Mouse (Mus musculus) CD8-positive naive resting alpha-beta T cell, adult 2 months (primary cell): Measurements from ENCODE around the gene Wscd2.

Experiments
- DNase-seq, 2 experiments: peaks; one replicate each; pipeline ENCODE4 v3.0.0; 2022; ENCODE audit warnings: low read depth in 2 of 2, low spot score in 2 of 2

Wscd2 gene

DNA sequence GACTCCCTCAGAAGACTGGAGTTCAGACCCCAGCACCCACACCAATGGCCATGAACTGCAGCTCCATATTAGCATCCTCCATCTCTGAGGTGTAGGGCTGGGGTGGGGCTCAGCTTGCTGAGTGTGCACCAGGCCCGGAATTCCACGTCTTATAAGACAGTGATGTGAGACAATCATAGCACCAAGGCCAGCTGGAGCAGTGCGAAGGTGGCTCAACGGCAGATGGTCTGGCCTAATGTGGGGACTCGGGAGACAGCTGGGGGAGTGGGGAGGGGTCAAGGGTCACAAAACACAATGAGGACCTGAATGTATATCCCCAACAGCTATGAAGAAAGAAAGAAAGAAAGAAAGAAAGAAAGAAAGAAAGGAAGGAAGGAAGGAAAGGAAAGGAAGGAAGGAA lies 9.7 kb upstream of the Wscd2 start:
- DNase-seq: no peak

DNA sequence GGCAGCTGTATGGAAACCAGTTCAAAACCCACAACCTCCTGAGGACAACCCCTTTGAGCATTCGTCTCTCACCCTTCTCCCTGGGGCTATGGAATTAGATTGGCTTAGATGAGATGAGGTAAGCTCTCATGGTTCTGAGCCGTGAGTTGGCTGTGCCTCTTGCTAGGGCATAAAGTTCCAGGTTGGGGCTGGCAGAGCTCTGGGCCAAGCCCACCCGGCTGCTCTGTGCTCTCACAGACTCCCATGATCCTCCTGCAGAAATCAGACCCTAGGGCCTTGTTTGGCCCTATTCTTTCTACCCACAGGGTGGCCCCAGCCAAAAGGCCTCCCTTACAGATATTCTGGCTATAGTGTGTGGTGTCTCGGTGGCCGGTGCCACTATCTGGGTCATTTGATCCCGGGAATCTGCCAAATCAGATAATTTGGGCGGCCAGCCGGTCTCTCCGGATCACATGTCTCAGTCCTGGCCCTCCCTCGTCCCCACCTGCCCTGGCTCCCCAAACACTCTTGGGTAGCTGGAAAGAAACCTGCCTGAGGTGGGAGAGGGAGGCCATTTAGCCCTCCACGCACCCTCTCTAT lies 4.5 kb upstream of the Wscd2 start:
- DNase-seq: no peak

DNA sequence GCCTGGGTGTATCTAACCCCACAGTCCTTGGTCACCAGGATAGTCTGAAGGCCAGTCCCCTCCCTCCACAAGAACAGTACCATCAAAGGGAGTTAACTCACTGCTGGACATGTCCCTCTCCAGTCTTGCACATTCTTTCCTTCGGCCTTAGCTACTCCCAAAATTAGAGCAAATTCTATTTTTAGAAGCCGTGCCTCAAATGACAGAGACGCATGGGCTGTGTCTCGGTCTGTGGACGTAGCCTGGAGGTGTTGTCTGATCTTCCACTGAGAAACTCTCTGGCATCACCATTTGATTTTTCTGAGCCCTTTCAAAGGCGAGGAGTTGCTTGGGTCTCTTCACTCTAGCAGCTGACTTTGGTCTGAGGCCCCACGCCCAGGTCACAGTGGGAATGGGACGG lies 2.3 kb upstream of the Wscd2 start:
- DNase-seq: no peak

DNA sequence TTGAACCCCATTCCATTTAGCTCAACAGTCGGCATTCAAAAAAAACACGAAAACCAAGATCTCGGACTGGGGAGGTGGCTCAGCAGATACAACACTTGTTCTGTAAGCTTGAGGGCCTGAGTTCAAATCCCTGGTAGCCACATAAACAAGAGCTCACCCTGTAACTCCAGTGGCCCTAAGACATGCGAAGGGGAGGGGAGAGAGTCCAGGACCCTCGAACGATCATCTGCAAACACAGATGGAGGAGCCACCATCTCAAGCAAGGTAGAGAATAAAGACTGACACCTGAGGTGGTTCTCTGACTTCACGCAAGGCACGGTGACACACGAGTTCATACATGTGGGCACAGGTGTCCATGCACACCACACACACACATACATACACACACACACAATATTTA lies 516 bp upstream of the Wscd2 start:
- no peak for DNase-seq

DNA sequence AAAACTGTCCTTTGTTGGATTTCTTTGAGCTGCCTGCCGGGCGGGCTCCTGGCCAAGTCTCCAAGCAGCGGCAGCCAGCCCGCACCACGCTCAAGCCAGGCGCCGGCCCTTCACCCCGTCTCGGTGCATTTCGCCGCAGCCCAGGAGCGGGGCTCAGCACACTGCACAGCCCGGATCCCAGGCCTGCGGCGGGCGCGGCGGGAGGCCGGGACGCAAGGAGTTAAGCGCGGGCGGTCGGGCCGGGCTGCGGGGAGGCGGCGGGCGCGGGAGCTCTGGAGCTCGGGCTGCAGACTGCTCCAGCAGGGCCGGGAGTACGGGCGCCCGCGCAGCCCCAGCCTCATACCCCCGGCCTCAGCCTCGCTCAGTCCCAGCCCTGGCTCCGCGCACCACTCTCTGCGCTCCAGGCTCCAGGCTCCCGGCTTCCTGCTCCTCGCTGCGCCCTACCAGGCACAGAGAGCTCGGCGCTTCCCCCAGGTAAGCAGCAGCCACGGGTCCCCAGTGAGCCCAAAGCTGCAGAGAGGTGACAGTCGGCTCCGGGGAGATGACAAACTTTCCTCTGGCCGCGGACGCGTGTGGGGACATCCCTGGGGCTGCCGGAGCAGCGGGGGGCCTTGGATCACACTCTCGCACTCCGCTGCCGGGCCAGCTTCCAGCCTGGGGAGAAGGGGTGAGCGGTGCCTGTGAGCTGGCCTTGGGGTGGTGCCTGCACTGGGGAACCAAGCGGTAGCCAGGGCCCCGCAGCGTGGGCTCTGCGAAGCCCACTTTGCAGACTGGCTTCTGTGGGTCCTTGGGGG lies 531 bp downstream of the Wscd2 start:
- no peak for DNase-seq

DNA sequence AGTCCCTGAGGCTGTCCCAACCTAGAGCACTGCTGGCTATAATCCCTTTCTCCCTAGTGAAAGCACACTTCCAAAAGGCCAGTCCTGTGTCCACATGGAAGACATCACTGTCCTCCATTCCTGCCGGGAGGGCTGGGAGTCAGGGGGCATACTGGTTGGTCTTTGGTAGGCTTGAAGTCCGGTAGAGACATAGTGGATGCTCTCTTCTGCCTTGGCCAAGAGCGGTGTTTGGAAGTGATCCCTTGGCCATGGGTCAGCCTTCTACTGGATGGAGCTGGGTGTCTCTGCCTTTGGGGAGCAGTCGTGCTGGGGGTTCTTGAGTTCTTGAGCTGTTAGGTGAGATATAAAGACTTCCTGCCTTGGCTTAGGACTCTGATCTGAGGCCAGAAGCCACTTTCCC lies 1.4 kb downstream of the Wscd2 start:
- DNase-seq: no peak

DNA sequence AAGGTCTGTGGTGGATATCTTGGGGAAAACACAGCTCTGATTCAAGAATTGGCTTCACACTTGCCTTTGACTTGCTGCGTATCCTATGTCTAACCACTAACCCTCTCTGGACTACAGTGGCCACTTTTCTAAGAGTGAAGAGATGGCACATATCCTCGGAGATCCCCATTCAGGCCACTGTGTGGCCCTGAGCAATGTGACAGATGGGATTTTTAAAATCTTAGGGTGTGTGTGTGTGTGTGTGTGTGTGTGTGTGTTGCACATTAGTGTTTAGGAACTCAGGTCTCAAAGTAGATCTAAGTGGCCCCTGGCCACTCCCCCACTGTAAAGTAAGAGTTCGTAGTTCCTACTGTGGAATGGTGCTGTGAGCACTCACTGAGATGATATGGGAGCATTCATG lies 1.9 kb downstream of the Wscd2 start:
- no peak for DNase-seq

DNA sequence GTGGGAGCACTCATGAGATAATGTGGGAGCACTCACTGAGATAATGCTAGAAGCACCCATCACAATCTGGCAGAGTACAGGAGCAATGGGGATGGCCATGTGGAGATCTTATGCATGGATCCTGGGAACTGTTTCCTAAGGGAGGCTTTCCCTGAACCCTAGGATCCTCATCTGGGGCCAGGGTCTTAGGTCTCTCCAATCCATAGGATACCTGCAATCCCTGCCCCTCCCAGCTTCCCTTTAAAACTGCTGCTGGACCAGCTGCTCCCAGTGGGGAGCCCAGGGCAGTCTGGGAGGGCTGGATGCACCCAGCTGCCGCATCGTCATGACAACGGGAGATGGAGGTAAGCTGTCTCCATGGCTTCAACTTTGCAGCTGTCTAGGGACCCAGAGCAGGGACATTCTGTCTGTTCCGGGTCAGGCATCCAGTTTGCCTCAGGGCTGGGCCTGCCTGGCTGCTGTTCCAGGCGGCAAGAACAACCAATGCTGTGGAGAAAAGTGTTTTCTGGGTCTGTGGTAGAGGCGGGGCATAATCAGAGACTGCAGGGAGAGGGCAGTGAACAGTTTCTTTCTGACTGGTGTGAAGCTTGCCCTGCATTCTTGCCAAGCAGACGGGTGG lies 2.4 kb downstream of the Wscd2 start:
- DNase-seq: no peak

DNA sequence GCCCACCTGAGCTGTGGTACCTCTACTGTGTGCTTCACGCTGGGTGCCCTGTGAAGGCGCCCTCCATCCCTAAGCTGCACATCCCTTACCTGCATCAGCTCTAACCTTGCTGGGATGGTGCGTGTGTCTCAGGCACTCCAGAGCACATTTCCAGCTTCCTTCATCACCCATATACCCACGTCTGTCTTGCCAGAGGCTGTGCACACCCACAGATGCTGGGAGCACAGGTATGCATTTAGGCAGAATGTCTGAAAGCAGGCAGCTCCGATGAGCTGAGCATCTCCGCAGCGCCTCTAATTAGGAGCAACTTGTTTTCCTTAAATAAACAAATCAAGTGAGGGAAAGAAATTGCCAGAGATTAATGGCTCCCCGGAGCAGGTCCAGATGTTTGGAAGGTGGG lies 3.9 kb downstream of the Wscd2 start:
- no peak for DNase-seq

DNA sequence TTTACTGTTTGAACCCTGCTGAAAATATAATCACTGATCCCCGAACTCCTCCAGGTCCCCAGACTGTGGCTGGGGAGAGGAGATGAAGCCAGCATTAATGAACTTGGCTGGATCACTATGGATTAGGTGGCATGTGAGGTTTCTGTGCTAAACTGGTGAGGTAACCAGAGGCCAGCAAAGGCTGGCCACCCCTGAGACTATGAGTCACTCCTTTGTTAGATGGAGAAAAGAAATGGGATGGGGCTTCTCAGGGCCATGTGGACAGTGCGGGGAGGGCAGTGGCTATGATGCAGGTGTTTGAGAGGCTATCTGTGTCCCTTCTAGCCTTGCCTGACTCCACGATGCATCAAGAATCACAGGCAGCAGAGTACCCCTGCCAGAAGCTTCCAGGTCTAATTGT lies 6.8 kb downstream of the Wscd2 start:
- no peak for DNase-seq

DNA sequence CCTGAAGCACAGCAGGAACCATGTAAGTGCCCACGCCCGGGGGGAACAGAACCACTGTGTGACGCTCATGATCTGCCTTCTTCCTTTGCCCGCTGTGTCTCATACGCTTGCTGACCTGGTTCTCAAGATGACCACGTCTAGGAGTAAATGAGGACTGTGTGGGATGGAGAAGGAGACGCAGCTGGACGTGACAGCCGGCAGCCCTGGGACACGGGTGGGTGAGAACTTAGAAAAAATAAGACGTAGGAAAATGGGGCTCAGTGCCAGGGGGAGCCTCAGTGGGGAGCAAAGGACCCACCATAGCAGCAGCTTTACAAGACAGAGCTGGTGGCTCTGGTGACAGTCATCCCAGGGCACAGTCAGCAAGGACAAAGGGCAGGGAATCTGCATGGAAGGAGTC lies 9.3 kb downstream of the Wscd2 start:
- DNase-seq: no peak

DNA sequence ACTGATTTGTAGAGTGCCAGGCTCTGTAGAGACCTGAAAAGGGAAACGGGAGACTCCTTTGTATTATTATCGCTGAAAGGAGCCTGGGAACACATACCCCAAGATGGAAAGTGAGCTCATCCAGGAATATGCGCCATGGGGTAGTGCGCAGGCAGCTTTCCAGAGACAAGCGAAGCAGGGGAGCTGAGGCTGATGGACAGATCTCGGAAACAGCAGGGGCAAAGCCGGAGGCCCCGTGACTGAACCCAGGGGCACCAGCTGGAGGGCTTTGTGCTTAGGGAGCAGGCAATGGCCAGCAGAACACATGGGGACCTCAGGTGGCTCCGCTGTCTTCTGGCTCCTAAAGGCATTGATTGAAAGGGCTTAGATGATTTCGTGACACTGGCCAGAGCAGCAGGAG lies 13.1 kb downstream of the Wscd2 start:
- no peak for DNase-seq

DNA sequence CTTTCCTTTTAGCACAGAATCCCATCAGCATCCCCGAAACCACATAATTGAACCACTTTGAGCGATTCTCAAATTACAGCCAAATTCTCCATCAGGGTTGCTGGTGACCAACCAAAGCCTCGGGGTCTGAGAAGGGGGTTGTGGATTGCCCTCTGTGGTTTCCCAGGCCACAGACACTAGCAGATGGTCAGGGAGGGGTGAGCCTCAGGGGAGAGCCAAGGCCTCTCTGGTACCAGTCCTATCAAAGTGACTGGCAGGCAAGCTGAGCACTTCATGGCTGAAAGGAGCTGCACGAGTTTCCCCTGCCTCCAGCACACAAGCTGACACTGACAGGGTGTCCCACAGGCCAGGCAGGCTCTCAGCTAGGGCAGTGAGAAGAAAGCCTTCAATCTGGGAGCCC lies 14.5 kb downstream of the Wscd2 start:
- no peak for DNase-seq

DNA sequence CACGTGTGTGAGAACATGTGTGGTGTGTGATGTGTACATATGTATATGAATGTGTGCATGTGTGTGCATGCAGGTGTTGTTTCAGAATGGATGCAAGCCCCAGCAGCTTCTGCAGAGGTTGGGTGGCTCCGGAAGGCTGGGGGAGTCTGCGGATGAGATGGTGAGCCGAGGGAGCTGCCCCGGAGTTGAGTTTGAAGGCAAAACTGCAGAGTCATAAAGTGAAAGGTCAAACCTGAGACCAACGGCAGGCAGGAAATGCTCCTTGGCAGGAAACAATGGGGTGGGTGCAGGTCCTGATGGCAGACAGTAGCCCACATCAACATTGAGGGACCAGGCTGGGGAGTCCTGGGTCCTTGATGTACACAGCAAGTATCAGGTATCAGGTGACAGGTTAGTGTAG lies 15.9 kb downstream of the Wscd2 start:
- no peak for DNase-seq

DNA sequence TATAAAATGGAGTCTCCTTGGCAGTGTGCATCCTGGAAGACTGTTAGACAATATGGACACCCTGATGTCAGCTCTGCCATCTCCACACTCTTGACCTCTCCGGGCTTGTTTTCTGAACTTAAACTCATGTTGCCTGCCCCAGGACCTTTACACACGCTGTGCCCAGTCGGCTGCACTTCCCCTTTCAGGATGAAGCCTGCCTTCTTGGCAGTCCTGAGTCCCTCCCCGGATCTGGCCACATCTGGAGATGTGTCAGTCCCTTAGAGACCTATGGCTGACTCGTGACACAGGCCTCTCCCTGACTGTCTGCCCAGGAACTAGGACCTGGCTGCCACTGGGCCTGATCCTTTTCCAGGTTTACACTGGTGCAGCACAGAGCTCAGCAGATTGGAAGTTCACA lies 16.6 kb downstream of the Wscd2 start:
- DNase-seq: no peak

DNA sequence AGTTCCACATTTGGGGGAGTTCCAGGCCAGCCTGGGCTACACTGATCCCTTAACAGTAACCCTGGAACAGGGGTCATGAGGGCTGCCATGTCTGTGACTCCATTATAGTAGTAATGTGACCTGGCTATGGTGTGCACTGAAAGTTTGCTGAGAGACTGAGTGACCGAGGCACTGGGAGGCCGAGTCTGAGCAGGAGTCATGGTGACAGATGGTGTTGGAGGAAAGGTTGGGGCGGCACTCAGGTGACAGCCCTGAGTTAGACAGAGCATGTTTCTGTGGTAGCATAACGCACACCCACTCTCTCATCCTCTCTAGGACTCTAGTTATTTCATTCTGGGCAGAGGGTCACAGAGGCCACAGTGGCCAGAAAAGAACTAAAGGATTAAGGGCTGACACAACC lies 19.0 kb downstream of the Wscd2 start:
- DNase-seq: no peak

DNA sequence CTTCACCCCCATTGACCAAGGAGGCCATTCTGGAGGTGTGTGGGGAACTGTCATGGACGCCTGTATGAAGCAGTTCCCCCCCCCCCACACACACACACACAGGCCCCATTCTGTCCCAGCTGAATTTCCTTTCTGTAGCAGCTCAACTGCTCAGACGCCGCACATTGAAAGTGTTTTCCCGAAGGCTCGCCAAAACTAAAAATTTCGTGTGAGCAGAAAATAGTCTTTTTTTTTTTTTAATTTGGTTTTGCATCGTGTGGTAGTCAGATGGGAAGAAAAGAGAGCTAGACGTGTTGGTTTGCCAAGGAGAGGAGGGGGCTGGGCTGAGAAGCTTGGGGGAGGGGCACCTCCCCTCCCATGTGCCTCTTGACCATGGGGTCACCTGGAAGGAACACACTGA lies 23.5 kb downstream of the Wscd2 start:
- no peak for DNase-seq

DNA sequence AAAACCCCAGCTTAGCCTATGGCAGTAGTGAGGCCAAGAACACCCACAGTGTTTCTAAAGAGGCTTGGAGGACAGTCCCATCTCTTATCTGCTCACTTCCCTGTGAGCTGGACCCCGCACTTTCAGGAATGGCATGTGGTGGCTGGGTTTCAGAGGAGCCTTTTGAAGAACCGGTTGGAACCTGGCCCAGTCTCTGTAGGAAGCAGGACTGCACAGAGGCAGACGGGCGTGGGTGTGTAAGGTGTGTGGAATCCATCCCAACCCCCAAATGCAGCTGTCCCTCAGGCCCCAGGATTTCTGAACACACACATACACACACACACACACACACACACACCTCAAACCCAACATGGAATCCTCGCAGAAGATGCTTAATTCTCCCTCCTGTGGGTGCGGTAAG lies 23.9 kb downstream of the Wscd2 start:
- DNase-seq: no peak

DNA sequence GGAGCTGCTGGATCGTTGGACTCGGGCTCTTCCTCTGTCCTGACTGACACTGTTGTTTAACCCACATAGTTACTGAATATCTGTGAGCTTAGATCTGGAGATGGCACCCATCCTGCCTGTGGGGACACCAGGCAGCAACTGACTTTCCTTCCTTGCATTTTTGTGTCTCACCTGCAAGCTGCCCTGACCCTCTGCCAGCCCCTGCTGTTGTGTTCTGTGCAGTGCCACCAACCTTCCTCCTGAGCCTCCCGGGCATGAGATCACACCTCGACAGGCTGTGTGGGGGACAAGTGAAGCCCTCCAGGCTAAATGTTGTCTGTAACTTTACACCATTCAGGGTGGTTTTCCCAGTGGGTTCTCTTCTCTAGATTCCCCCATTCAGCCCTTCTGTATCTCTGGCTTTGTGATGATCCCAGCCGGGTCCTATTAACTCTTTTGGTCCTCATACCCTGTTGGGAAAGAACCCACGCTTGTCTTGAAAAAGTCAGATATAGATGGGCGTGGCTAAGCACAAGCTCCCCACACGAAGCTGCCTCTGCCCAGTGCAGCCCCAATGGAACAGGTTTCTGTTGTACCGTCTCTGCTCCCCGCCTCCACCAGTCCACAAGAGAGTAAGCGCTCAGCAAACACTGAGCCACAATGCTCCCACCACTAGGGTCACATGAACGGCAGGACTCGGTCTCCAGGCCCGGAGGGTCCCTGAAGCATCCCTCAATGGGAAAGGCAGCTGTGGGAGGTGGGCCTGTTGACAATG lies 26.2 kb downstream of the Wscd2 start:
- DNase-seq: no peak

DNA sequence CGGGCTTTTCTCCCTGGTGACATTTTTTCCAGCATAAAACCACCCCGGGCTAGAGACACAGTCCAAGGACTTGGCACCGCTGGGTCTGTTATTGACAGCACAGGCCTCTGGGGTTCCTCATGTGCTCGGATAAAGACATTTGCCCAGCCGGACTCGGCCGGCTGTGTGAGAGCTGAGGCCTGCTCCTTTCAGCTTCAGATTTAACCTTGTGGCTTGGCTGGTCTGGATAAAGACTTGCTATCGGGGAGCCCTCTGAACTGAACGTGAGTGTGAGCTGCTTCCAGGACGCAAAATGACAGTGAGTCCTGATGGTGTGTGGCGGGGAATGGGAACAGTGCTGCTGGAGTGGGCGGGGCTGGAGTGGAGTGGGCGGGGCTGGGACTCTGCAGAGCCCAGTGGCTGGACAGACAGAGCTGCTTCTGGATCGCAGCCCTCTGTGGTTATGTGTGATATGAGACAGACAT lies 26.8 kb downstream of the Wscd2 start:
- no peak for DNase-seq

DNA sequence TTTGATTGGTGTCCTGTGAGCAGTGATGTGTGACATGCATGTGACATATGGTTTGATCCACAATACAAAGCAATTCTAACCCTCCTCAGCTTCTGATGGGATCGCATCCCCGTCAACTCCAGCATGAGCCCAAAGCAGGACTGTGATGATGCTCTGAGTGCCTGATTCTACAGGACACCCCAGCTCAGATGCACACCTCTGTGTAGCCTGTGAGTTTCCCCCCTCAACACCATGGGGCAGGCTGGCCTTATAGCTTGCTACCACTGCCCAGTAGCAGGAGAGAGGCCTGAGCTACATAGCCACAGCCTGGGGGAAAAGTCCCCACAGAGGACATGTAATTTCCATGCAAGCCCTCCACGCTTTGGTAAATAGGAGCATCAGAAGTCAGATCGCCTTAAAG lies 27.3 kb downstream of the Wscd2 start:
- DNase-seq: no peak

DNA sequence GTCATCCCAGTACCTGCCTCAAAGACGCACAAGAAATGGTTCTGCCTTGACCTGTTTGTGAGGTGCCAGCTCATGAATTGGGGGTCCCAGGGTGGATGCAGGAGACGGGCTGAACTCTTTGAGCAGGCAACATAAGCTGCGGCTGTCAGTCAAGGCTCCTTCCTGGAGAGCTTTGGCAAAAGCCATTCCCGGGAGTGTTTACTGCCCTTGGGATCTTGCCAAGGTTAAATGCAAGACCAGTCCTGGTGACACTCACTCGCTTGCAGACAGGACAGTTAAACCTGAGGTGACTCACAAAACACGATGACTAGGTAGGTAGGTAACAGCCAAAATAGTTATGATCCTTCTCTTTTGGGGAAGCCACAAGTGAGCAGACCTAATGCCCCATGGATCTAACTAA lies 30.9 kb downstream of the Wscd2 start:
- DNase-seq: no peak
